Mouse (Mus musculus) monocyte, adult 5-6 weeks (primary cell): ENCODE measurements around the gene Gtf3a. TPM values are rescaled to one million over a fixed set of nuclear protein-coding genes. Genes with fewer than 3 reads are reported as not detected.
A peak's percentile ranks its signal among the peaks of the same experiment; 100 is the strongest.

Experiments used
- ATAC-seq: fragments of 153-309, 156-312 bp; replicated peaks from 2 replicates; pipeline ENCODE4 v1.8.0; 2017; ENCODE audit warnings: mild to moderate bottlenecking; ENCODE audit not compliant: low TSS enrichment, insufficient number of reproducible peaks, severe bottlenecking, poor library complexity, low FRiP score
- total RNA-seq: library from RNA; stranded (forward); fragments of 200-1000, 200-491, 200-594 nt; gene quantifications from 3 replicates; pipeline ENCODE4 v1.2.3, GENCODE M21; 2017

The Gtf3a gene
- total RNA-seq, 1 experiment from 2014 or later = 88.2 TPM

DNA sequence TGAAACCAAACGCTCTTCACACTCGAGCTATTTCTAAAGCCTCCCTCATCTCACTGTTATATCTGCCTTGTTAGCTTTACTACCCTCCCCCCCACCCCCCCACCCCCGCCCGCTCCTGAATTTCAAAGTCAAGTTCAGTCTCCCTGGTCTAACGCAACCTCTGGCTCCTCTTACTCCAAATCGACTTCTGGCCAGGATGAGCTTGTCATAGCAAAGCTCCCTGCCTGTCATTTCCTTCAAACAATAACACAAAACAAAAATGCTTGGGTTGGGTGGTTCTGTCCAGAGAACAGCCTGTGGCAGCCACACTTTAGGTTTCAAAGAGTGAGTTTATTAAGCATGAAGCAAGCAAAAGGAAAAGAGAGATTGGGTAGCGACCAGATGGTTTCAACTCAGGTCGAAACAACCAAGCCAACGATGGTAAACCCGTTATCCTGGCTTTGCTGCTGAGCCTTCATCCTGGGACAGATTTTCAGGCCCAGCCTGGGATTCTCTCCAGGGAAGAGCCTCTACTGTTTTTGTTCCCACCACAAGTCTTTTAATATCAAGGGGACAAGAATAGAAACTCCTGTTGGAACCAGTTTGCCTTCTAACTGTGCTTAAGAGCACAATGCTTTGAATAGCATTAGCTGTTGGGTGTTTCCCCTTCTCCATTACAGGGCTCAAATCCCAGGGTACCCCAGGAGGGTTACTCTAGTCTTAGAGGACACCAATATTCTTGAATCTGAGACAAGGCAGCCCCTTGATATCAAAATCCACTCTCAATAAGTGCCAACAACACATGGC lies 23.5 kb downstream of the Gtf3a start:
- no peak for ATAC-seq

DNA sequence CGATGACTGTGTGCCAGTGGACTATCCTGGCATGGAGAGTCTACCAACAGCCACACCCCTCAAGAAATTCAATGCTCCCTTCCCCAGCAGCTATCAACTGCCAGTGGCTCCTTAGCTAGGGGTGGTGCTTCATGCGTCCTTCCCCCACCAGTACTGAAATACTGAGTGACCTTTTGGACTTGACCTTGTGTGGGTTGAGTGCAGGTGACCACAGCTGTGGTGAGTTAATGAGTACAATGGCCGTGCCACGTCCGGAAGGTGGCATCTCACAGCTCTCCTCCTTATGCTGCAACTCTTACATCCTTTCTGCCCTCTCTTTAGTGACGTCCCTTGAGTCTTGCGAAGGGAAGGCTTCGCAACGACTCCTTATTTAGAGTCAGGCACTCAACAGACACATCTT lies 24.9 kb downstream of the Gtf3a start:
- ATAC-seq = no peak

DNA sequence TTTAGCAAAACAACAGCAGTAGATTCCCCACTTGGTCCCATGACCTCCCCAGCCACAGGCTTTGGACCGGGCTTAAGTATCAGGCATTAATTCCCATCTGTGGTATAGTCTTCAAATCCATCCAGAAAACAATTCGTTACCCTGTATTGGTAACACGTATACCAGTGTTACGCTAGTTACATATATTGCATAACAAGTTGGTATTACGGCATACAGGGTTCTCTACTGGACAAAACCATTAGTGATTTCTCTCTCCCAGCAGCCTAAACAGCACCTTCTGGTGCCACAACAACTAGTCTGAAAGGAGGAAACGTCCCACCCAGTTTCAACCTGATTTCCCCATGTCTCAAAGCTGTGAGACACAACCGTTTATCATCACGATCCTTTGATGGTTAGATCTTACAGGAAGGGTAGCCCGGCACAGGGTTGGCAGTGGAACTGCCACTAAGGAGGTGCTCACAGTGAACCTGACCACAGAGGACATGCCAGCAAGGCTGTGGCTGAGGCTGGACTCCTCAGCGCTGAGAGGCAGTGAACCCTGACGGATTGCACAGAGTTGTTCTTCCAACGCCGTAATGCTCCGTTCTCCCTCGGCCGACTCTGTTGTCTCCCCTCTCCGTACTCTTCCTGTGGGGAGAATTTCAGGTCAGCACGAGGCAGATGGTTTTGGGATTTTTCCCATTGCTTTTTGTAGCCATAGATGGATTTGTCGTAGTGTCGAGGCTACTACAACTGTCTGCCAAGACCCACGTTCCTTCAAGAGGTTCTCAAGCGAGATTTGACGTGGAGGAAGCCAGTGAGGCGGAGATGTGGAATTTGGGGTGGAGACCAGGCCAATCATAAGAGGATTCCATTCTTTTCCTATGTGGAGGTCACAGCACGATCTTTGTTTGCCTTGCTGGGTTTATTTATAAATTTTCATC lies 25.7 kb downstream of the Gtf3a start:
- ATAC-seq = no peak

DNA sequence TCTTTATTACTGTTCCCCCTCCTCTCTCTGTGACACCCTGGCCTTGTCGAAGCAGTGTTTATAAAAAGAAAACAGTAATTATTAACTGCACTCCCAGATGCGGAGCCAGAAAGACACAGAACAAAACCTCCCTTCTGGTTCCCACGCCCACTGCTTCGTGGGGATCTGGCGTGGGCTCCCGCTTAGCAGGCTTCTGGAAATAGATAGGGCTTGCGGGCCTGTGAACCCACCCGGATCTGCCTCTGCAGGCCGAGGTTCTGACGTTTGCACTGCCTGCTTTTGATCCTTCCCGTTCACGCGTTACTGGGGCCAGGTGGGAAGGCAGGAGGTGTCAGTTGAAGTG lies 26.3 kb downstream of the Gtf3a start:
- ATAC-seq = no peak

DNA sequence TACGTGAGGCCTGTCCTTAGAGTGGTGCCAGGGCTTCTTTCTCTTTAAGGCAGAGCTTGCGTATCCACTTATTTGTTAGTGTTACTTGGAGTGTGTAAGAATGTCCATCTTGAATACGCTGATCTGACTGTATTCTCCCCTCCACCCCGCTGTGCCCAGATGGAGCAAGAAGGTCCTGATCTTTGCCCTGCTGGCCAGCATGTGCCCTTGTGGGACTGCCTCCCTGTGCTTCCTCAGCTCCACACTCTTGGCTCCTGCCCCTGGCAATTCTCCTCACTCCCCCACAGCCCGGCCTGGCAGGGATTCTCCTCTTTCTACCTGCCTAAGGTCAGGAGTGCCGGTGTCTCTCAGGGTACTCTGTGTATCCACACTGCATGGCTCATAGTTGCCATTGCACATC lies 32.9 kb downstream of the Gtf3a start:
- ATAC-seq = no peak

DNA sequence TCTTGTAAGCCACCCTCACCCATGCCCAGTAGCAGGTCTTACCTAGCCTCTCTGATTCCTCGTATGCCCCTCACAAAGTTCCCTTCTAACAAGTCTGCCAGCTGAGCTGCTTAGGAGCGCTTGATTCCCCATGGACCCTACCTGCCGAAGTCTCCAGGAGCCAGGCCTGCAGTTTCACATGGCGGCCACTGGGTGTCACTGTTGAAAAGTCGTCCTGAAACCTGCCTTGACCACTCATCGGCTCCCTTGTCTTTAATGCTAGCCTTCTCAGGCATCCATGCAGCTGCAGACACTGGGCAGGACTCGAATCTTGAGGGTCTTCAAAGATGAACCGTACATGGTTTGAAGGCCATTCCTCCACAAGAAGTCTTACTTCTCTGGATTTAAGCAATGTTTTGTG lies 34.8 kb downstream of the Gtf3a start:
- peak; percentile 70; the same call in 1 of the 2 replicates for ATAC-seq

DNA sequence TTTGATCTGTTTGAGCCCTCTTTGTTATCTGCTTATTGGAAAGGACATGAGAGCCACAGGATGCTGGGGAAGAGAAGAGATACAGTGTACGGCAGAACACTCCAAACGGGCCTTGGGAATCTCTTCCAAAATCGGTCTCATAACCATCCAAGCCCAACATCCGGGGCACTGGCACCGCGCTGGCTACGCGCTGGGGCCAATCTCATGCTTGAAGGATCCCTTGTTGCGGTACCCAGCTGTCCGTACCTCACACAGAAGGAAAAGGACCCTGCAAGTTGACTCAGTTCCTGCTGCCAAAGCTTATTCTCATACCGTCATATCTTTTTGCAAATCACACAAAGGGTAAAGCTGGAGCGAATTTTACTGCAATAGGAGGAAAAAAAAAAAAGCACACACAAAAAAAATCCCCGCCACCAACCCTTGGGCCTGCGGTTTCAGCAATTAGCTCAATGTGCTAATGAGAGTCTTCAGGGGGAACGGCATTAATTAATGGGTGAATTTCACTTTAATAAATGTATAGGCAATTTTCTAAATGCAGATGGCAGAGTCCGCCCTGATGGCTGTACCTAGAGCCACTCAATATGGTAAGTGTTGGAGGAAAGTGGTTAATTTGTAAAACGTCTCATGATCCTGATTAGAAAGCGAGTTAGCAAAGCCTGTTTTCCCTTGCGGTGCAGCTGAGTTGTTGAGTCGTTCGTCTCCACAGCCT lies 37.4 kb downstream of the Gtf3a start:
- no peak for ATAC-seq

DNA sequence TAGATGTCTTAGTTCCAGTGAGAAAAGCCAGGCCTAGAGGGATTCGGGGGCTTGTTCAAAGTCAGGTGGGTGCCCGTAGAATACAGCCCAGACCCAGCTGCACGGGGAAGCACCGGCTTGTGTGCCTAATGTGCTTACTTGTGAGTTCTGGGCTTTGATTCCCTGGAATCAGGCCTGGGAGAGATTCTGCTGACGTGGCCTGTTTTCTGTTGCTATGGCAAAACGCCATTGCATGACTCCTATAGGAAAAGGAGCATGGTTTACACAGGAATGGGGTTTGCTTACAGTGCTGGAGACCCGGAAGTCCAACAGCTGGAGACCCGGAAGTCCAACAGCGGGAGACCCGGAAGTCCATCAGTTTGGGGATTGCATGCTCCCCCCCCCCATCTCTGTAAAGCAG lies 39.1 kb downstream of the Gtf3a start:
- ATAC-seq = no peak

DNA sequence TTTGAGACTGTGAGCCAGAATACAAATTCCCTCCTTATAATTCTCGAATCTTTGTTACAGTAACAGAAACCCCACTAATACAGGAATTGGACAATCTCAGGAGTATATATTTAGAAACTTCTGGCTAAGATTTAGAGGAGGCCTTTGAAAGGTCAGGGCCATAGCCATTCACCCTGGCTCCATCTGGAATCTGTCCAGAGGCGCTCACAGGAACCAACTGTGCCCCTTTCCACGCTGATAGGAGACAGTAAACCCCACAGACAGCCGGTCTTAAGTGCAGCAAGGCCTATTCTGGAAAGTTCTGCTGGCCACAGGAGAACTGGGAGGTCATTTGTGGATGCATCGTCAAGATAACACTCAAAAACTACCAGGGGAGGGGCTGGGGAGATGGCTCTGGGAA lies 40.6 kb downstream of the Gtf3a start:
- ATAC-seq = no peak

DNA sequence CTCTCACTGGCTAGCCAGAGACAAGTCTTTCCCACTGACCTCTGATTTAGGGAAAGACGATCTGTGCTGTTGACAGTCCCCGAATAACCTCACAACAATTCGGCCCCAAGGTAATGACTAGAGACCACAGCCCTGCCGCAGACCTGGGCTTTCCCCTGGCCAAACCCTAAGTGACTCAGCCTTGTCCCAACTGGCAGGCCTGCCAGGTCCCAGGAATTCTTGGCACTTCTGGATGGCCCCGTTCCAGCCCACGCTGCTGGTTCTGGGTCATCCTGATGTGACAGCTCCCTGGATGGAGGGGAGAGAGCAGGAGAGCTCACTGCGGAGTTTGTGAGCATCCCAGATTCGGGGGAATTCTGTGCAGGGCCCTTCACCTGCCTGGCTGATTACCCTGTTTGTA lies 45.1 kb downstream of the Gtf3a start:
- ATAC-seq = no peak

DNA sequence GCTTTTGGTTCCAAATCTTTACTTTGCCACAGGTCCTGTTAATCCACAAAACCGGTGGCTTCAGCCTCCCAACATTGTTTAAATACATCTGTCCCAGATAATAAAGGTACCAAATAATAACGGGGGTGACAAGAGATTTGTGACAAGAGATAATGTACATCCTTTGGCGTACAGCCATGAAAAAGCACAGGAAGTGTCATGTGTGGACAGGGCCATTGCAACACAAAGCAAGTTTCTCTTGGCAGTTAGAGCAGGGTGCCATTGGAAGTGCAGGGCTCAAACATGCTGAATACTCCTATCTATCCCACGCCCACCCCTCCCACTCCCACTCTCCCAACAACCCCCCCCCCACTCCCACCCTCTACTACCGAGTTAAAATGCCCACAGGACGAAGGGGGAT lies 46.5 kb downstream of the Gtf3a start:
- ATAC-seq = no peak

DNA sequence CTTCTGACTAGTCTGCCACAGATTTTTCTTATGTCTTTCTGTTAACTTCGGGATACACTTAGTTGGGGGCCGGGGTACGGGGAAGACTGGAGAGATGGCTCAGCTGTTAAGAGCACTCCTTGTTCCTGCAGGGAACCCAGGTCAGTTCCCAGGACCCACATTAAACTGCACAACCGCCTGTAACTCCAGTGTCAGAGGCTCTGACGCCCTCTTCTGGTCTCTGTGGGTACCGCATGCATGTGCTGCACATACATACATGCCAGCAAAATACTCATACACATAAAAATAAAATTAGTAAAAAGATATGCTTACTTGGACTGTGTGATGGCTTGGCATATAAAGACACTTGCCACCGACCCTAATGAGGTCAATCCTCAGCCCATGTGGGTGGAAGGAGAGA lies 48.4 kb downstream of the Gtf3a start:
- ATAC-seq = no peak

DNA sequence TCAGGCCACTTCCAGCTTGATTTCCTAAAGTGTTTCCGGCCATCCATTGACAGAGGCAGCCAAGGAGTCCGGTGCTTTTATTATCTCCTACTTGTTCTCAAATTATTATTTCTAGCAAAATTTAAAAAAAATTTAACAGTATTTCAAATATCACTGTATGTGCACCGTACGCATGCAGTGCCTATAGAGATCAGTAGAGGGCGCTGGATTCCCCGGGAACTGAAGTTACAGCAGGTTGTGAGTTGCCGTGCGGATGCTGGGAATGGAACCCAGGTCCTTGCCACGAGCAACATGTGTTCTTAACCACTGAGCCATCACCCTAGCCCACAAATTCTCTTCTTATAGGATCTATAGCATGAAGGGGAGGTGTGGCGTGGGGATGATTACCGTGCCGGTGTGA lies 50.3 kb downstream of the Gtf3a start:
- ATAC-seq = no peak

DNA sequence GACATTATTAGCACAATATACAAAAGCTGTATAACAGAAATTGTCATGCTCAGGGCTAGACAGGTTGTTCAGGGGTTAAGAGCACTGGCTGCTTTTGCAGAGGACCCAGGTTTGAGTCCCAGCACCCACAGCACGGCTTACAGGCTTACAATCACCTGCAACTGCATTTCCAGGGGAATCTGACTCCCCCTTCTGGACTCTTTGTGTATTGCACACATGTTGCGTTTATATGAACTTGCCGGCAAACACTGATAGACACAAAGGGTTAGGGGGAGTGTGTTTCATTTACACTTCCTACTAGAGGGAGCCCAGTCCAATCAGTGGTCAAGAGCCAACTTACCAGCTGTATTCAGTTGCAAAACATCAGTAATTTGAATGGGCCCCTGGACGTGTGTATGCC lies 52.9 kb downstream of the Gtf3a start:
- no peak for ATAC-seq

DNA sequence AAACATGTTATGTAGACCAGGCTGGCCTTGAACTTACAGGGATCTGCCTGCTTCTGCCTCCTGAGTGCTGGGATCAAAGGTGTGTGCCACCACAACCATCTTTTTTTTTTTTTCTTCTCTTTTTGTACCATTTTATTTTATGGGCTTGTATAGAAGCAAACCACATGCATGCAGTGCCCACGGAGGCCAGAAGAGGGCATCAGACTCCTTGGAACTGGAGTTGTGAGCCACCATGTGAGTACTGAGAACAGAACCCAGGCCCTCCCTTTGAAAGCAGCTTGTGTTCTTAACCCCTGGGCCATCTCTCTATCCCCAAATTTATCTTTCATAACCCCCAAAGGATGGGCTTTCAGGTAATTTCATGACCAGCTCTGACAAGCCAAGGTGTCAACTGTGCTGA lies 54.8 kb downstream of the Gtf3a start:
- ATAC-seq = no peak

Other genes starting within 250 kb of the Gtf3a start
- 79.2 to 105 TPM (median 81.8 TPM) in 3 replicates for gene Usp12, start 153.7 kb upstream of the Gtf3a start, total RNA-seq
- gene Rpl21, start 115.8 kb upstream of the Gtf3a start, total RNA-seq = 1,238 to 1,537 TPM (median 1,512 TPM) in 3 replicates
- not detected in 3 replicates for gene Rasl11a, start 103.6 kb upstream of the Gtf3a start, total RNA-seq
- gene Mtif3, start 15.1 kb downstream of the Gtf3a start, total RNA-seq = 8.6 to 31.9 TPM (median 11.4 TPM) in 3 replicates
- 2.7 to 9.6 TPM (median 2.9 TPM) in 3 replicates for gene Lnx2, start 127.9 kb downstream of the Gtf3a start, total RNA-seq
- 89.9 to 107 TPM (median 97.4 TPM) in 3 replicates for gene Polr1d, start 128.4 kb downstream of the Gtf3a start, total RNA-seq
- gene Gsx1, start 240.0 kb downstream of the Gtf3a start, total RNA-seq = not detected in 3 replicates